Mouse (Mus musculus) embryonic facial prominence, embryonic 15.5 days (tissue): ENCODE measurements at regions not wholly inside any gene's neighbourhood (a gene's known extent, or its start where the extent isn't known, plus 50 kb on each side); places are given as distances from the start of the nearest gene placed in this dataset.
A peak's percentile ranks its signal among the peaks of the same experiment; 100 is the strongest.

ENCODE experiments used
- ATAC-seq: fragments of 200-750 bp; cut with Nextera tagmentation; 2 replicates; pipeline ENCODE4 v1.8.0; 2017; ENCODE audit warnings: low read depth, moderate TSS enrichment; ENCODE audit not compliant: insufficient number of reproducible peaks, low FRiP score, low TSS enrichment
- H3K27ac ChIP-seq: fragments of 300-500 bp; sonication (generic); replicated peaks from 2 replicates; pipeline ENCODE4 v1.5.1; 2015; ENCODE audit warnings: mild to moderate bottlenecking, inconsistent platforms
- H3K27me3 ChIP-seq: fragments of 300-500 bp; sonication (generic); 2 replicates; pipeline ENCODE4 v1.6.1; 2015; ENCODE audit warnings: inconsistent platforms
- H3K36me3 ChIP-seq: fragments of 300-500 bp; sonication (generic); 2 replicates; pipeline ENCODE4 v1.6.1; 2015; ENCODE audit warnings: mild to moderate bottlenecking, inconsistent platforms
- H3K4me1 ChIP-seq: fragments of 300-500 bp; sonication (generic); 2 replicates; pipeline ENCODE4 v1.6.1; 2015; ENCODE audit warnings: inconsistent platforms
- H3K4me2 ChIP-seq: fragments of 300-500 bp; sonication (generic); replicated peaks from 2 replicates; pipeline ENCODE4 v1.6.1; 2015; ENCODE audit warnings: mild to moderate bottlenecking, inconsistent platforms
- H3K4me3 ChIP-seq: fragments of 300-500 bp; sonication (generic); replicated peaks from 2 replicates; pipeline ENCODE4 v1.5.1; 2015; ENCODE audit warnings: mild to moderate bottlenecking, inconsistent platforms
- H3K9ac ChIP-seq: fragments of 300-500 bp; sonication (generic); 2 replicates; pipeline ENCODE4 v1.6.1; 2015; ENCODE audit warnings: inconsistent platforms
- H3K9me3 ChIP-seq: fragments of 300-500 bp; sonication (generic); replicated peaks from 2 replicates; pipeline ENCODE4 v1.6.1; 2016; ENCODE audit warnings: inconsistent platforms
- WGBS: fragments of 180-500 bp; shearing (Covaris S2); methylation state at CpG from one replicate; pipeline ENCODE4 v1.1.7; 2015; 5-methylcytosine and 5-hydroxymethylcytosine counted together

DNA sequence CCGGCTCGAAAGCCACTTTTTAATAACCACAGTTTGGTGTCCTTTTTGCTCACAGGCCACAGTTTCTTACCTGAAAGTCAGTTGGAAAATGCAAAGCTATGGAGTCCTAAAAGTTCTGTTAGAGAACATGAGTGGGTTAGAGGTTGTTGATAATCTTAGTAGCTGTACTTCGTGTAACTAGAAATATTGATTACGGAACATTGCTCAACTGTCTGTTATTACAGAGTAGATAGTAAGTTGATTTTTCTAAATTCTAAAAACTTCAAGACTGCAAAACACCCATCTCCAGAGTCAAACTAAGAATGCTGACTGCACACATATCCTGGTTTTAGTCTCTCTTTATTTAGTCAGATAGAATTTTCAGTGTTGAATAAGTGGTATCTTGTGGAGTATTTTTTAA is 111.0 kb downstream of the Slc38a4 start:
- no peaks in the 10 kb centered on the region for H3K4me1 ChIP-seq
- no peak overlapping the region for H3K9ac ChIP-seq
- no peak for ATAC-seq
- 96% methylated on average over 4 of the region's 4 CpGs for WGBS
- no peaks in the 10 kb centered on the region for H3K9me3 ChIP-seq
- H3K27ac ChIP-seq, result no peak overlapping the region
- H3K4me2 ChIP-seq, result no peak overlapping the region
- H3K27me3 ChIP-seq, result no peaks in the 10 kb centered on the region
- no peak overlapping the region for H3K4me3 ChIP-seq
- H3K36me3 ChIP-seq, result no peaks in the 10 kb centered on the region

DNA sequence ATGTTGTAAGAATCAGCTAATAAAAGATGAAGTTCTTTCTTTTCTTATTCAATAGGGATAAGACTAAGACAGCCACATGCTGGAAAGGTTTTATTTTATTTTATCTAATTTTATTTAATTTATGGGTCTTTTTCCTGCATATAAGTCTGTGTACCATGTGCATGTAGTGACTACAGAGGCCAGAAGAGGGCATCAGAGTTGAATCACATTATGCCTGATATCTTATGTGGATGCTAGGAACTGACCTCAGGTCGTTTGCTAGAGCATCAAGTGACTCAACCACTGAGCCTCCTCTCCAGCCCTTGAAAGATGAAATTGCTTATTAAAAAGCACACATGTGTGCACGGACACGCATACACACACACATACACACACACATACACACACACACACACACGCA is 113.1 kb downstream of the Slc38a4 start:
- no peak for ATAC-seq
- Histone ChIP-seq H3K4me2 (no peak overlapping the region), H3K4me1 (no peaks in the 10 kb centered on the region), H3K27ac (no peak overlapping the region), H3K4me3 (no peak overlapping the region), H3K36me3 (no peaks in the 10 kb centered on the region), H3K9ac (no peak overlapping the region), H3K9me3 (no peaks in the 10 kb centered on the region), H3K27me3 (no peaks in the 10 kb centered on the region)
- 87% methylated on average over 4 of the region's 4 CpGs for WGBS

DNA sequence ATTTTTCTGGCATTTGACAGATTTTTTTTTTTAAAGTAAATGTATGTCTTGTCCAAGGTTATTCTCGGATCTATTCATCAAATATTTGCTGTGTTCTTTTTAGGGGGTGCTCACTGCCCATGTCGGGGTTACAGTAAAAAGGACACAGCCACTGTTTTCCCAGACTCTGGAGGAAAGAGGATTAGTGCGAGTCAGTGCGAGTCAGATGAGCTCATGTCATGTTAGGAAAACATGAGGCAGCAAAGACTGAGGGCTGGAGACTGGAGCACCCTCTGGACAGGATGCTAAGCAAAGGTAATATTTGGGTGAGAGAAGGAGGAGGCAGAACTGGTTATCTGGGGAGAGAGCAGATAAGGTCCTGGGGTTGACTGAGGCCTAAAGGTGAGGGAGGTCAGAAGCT is 117.3 kb downstream of the Slc38a4 start:
- no peak overlapping the region for H3K9ac ChIP-seq
- WGBS, result 65% methylated on average over 4 of the region's 4 CpGs
- no peak for ATAC-seq

DNA sequence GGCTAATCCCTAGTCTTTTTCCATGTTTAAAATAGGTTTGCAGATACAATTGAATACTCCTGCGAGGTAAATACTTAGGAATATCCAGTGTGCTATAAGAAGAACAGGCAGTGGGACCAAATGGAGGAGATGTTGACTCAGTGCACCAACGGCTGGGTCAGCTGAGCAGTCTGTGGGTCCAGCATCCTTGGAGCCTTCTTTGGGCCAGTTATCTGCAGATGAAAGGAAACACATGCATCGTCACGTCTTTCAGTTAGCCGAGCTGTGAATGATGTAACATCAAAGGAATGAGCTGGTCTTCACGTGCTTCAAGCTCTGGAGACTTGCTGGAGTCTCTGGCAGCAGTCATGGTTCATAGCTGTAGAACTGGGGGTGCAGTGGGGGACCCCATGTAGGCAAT is 118.1 kb downstream of the Slc38a4 start:
- peaks cover 10% of the 10 kb centered on the region for H3K4me1 ChIP-seq
- H3K36me3 ChIP-seq, result no peaks in the 10 kb centered on the region
- 53% methylated on average over 6 of the region's 6 CpGs for WGBS
- no peak overlapping the region for H3K27ac ChIP-seq
- 0 out of 2 replicates have a peak, but pooled peaks cover 3% of the 10 kb centered on the region for H3K27me3 ChIP-seq
- no peaks in the 10 kb centered on the region for H3K9me3 ChIP-seq
- no peak for ATAC-seq
- H3K4me2 ChIP-seq, result no peak overlapping the region
- no peak overlapping the region for H3K9ac ChIP-seq
- H3K4me3 ChIP-seq, result no peak overlapping the region

More for the DNA sequence above, 117.3 kb downstream of the Slc38a4 start:
- Histone ChIP-seq H3K27me3 (0 out of 2 replicates have a peak, but pooled peaks cover 3% of the 10 kb centered on the region), H3K9me3 (no peaks in the 10 kb centered on the region), H3K4me1 (peaks cover 9% of the 10 kb centered on the region), H3K36me3 (no peaks in the 10 kb centered on the region), H3K27ac (no peak overlapping the region), H3K4me2 (no peak overlapping the region), H3K4me3 (no peak overlapping the region)

DNA sequence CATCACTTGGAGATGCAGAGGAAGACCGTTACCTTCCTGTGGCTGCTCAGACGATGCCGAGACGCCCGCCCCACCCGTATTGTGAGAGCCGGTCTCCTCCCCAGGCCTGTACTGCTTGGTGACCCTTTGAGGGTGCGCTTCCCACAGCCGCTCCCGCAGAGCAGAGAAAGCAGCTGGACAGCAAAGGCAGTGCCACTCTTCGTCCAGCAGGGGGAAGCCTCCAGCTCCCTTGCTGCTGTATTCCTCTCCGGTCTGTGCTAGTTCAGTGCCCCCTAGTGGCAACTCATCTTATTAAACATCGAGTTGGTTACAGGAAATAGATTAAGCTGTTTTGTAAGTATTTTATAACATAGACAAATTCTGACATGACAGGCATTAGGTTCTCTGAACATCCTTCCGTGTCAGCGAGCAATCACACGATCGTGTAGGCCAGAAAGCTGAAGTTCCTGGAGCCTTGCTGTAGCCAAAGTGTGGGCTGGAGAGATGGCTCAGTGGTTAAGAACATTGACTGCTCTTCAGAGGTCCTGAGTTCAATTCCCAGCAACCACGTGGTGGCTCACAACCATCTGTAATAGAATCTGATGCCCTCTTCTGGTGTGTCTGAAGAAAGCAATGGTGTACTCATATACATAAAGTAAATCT is 118.9 kb downstream of the Slc38a4 start:
- no peak overlapping the region for H3K27ac ChIP-seq
- 0 out of 2 replicates have a peak, but pooled peaks cover 3% of the 10 kb centered on the region for H3K27me3 ChIP-seq
- H3K9me3 ChIP-seq, result no peaks in the 10 kb centered on the region
- peak; percentile 88 for ATAC-seq
- peaks cover 10% of the 10 kb centered on the region for H3K4me1 ChIP-seq
- peak overlapping the region; percentile 32 for H3K4me3 ChIP-seq
- peak overlapping the region; percentile 59 for H3K4me2 ChIP-seq
- WGBS, result 3% methylated on average over 18 of the region's 18 CpGs
- no peaks in the 10 kb centered on the region for H3K36me3 ChIP-seq
- H3K9ac ChIP-seq, result no peak overlapping the region

DNA sequence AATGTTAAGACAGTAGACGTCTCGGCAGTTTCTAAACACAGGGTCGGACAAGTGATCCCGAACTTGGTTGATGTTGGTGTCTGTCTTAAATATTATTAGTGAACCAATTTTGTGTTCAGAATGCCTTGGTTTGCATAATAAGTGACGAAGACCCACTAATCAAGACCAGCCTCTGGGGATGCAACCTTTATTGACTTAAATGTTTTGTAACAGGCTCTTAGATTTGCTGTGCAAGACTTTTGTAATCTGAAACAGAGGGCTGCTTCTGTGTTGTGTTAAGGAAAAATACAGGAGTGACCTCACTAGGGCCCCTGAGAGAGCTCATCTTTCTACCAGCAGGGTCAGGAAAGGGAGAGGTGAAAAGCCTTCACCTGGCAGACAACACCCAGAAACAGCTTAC is 119.5 kb downstream of the Slc38a4 start:
- Histone ChIP-seq H3K4me3 (peak overlapping the region; percentile 32), H3K4me2 (peak overlapping the region; percentile 59), H3K9ac (no peak overlapping the region), H3K27me3 (0 out of 2 replicates have a peak, but pooled peaks cover 3% of the 10 kb centered on the region), H3K9me3 (no peaks in the 10 kb centered on the region), H3K4me1 (peaks cover 10% of the 10 kb centered on the region), H3K36me3 (no peaks in the 10 kb centered on the region), H3K27ac (no peak overlapping the region)
- 38% methylated on average over 5 of the region's 5 CpGs for WGBS
- ATAC-seq, result no peak

DNA sequence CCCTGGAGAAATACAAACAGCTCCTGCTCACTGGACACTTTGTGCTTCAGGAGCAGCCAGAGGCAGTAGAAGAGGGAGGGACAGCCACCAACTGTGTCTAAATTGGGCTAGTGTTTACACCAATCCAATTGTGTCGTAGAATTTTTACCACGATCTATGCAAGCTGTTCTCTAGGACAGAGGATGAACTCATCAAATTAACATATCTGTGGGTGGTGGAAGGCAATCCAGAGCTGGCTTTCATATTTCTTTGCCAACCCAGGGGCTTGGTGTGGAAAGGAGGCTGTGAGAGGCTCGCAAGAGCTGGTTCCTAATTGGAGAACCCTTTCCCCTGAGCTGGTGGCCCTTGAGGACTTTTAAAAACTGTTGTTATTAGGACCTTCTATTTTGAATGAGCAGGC is 122.3 kb downstream of the Slc38a4 start:
- Histone ChIP-seq H3K9me3 (no peaks in the 10 kb centered on the region), H3K27me3 (0 out of 2 replicates have a peak, but pooled peaks cover 3% of the 10 kb centered on the region), H3K4me3 (no peak overlapping the region), H3K4me1 (peaks cover 10% of the 10 kb centered on the region), H3K4me2 (no peak overlapping the region), H3K9ac (no peak overlapping the region), H3K36me3 (no peaks in the 10 kb centered on the region), H3K27ac (0 out of 2 replicates have a peak overlapping the region, but pooled peaks have one; percentile 22)
- 25% methylated on average over 3 of the region's 3 CpGs for WGBS
- no peak for ATAC-seq

DNA sequence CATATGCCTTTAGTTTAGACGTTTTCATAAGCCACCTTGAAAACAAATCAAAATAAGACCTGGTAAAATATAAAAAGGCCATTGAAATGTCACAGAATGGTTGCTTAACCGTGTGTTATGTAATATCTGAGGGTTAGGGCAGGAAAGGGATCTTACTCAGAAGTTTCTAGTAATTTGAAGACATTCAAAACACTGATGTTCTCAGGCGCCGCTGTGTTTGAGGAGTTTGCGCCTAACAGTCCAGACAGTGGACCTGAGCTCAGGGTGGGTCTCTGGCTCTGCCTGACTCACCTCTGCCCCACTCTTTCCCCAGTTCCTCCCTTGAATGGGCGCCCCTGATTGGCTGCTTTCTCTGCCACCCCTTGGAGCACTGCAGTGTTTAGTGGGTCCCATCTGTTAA is 125.2 kb downstream of the Slc38a4 start:
- 0 out of 2 replicates have a peak, but pooled peaks cover 4% of the 10 kb centered on the region for H3K4me1 ChIP-seq
- H3K27ac ChIP-seq, result no peak overlapping the region
- H3K4me3 ChIP-seq, result no peak overlapping the region
- H3K27me3 ChIP-seq, result no peaks in the 10 kb centered on the region
- H3K36me3 ChIP-seq, result no peaks in the 10 kb centered on the region
- H3K4me2 ChIP-seq, result no peak overlapping the region
- WGBS, result 78% methylated on average over 6 of the region's 6 CpGs
- ATAC-seq, result no peak
- no peaks in the 10 kb centered on the region for H3K9me3 ChIP-seq
- no peak overlapping the region for H3K9ac ChIP-seq

DNA sequence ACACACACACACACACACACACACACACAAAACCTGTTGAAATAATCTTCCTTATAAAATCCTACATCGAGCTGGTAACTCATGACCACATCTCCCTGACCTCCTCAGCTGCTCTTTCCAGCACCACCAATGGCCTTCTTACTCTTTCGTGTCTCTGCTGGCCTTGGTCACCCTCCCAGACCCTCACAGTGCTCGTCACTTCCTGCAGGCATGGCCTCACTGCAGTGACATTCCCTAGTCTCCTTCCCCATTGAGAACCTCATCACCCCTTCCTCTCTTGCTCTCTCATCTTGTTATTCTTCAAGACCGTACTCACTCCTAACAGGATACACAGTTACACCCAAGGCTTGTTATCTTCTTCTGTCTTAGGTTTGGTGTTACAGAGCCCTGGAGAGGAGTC is 126.0 kb downstream of the Slc38a4 start:
- Histone ChIP-seq H3K9ac (no peak overlapping the region), H3K4me3 (no peak overlapping the region), H3K36me3 (no peaks in the 10 kb centered on the region), H3K9me3 (no peaks in the 10 kb centered on the region), H3K27ac (no peak overlapping the region), H3K4me2 (no peak overlapping the region), H3K27me3 (no peaks in the 10 kb centered on the region), H3K4me1 (0 out of 2 replicates have a peak, but pooled peaks cover 4% of the 10 kb centered on the region)
- no peak for ATAC-seq
- WGBS, result 70% methylated on average over 4 of the region's 4 CpGs

DNA sequence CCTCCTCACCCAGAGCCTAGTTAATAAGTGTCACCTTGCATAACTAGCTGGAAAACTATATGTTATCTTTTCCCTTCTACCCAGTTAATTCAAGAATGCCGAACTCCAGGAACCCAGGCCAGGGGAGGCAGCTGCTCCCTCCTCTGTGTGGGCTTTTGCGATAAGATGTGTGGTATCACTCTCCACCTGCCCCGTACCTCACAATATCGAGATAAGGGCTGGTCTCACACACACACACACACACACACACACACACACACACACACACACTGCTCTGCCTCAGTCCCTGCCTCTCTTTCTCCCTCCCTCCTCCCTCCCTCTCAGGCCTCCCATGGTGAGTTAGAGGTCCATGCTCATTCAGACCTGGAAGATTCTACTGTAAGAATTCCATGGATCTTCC is 127.1 kb downstream of the Slc38a4 start:
- H3K27me3 ChIP-seq, result no peaks in the 10 kb centered on the region
- WGBS, result 94% methylated on average over 4 of the region's 4 CpGs
- ATAC-seq, result no peak

DNA sequence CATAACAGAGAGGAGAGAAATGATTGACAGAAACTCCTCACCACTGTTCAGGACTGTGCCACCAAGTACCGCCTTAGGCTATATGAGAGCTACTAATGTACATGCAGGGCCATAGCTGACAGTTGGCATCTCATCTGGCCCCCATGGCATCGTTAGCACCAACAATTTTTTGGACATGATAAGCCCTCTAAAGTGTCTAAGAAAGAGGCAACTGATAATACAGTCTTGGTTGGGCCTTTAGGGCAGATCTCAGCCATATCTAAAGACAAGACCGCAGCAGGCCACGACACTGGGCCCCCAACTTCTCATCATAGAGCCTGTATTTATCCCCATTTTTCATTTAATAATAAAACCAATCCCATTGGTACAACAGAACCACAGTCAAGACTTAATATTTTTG is 128.1 kb downstream of the Slc38a4 start:
- no peaks in the 10 kb centered on the region for H3K27me3 ChIP-seq
- WGBS, result 84% methylated on average over 4 of the region's 4 CpGs
- no peak overlapping the region for H3K4me3 ChIP-seq
- no peak overlapping the region for H3K4me2 ChIP-seq
- no peaks in the 10 kb centered on the region for H3K9me3 ChIP-seq
- H3K4me1 ChIP-seq, result no peaks in the 10 kb centered on the region
- H3K27ac ChIP-seq, result no peak overlapping the region
- no peak overlapping the region for H3K9ac ChIP-seq
- no peak for ATAC-seq
- H3K36me3 ChIP-seq, result no peaks in the 10 kb centered on the region

More for the DNA sequence above, 127.1 kb downstream of the Slc38a4 start:
- H3K27ac ChIP-seq, result no peak overlapping the region
- no peak overlapping the region for H3K4me3 ChIP-seq
- no peaks in the 10 kb centered on the region for H3K9me3 ChIP-seq
- no peak overlapping the region for H3K4me2 ChIP-seq
- 0 out of 2 replicates have a peak, but pooled peaks cover 4% of the 10 kb centered on the region for H3K4me1 ChIP-seq
- H3K9ac ChIP-seq, result no peak overlapping the region
- H3K36me3 ChIP-seq, result no peaks in the 10 kb centered on the region

DNA sequence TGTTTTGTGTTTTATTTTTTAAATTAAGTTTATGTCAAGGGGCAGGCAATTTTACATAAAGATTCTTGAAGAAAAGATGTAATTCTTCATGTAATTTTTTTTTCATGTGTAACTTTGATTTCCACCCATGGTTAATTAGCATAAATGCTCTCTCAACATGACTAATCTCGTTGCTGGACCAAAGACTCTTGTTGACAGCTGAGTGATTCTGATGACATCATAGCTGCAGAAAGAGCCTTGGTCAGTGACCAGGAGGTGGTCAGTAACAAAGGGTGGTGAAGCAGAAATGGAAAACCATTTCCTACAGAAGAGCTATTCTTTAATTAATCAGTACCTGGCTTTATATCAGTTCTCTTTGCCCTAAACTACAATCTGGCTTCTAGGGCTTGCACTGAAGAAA is 129.1 kb downstream of the Slc38a4 start:
- no peak overlapping the region for H3K4me2 ChIP-seq
- H3K27me3 ChIP-seq, result no peaks in the 10 kb centered on the region
- no peak overlapping the region for H3K4me3 ChIP-seq
- no peak overlapping the region for H3K9ac ChIP-seq
- ATAC-seq, result no peak
- H3K4me1 ChIP-seq, result no peaks in the 10 kb centered on the region
- WGBS, result 44% methylated on average over 1 of the region's 1 CpGs
- H3K36me3 ChIP-seq, result no peaks in the 10 kb centered on the region
- no peak overlapping the region for H3K27ac ChIP-seq
- no peaks in the 10 kb centered on the region for H3K9me3 ChIP-seq
